Mouse (Mus musculus) ES-Bruce4 (cell line): ENCODE data around the gene B4gat1.

Experiments
- CTCF ChIP-seq: IDR thresholded peaks from one replicate; pipeline ENCODE4 v1.8.1; 2011; ENCODE audit warnings: low read depth, low read length
- EP300 ChIP-seq: IDR thresholded peaks from 2 replicates; pipeline ENCODE4 v1.6.1; 2011; ENCODE audit warnings: low read depth, low read length; ENCODE audit not compliant: insufficient read depth
- POLR2A ChIP-seq: IDR thresholded peaks from one replicate; pipeline ENCODE4 v1.8.1; 2011; ENCODE audit warnings: low read length; ENCODE audit not compliant: insufficient read depth

DNA sequence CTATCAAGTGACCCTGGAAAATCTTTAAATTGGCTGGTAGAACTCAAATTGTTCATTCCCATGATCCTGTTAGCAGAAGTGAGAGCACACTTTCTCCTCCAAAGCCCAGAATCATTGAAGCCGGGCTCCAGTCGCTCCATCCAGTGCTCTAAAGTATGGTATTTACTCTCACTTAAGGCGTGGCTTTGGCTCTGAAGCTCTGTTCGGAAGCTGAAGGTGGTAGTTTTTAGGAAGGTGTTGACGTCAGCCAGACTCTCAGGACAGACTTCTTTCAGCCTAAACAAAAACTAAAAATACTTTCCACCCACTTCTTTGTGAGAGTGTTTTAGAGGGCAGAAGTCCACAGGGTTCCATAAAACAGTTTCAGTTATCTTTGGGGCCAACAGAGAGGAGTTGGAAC lies 34.9 kb downstream of the B4gat1 start:
- TF ChIP-seq CTCF (no peak), POLR2A (no peak), EP300 (no peak)
